Mouse (Mus musculus) G1E (cell line): ENCODE results near the gene Slc13a2.

Experiments
- CTCF ChIP-seq: IDR thresholded peaks from 2 replicates; pipeline ENCODE4 v1.5.1; 2012; ENCODE audit warnings: low read depth, low read length, inconsistent platforms, mixed read lengths
- GATA2 ChIP-seq: IDR thresholded peaks from 2 replicates; pipeline ENCODE4 v1.6.1; 2012; ENCODE audit warnings: low read depth, low read length, inconsistent platforms, borderline replicate concordance

DNA sequence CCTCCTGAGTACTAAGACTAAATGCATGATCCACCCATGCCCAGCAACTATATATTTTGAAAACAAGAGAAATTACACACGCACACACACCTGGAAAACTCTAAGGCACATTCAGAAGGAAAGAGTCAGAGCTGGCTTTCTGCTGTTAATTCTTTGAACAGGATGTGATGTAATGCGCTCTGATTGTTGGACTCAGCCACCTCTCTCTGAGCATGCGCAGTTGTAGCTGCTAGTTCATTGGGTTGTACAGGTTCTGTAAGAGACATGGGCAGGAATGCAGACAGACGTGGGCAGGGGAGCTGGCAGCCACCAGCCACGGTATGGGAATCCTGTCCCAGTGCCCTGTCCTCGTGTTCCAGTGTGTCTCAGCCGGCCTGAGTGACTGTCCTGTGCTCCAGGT, 32.3 kb upstream of the Slc13a2 start:
- no peak for TF ChIP-seq GATA2
- TF ChIP-seq CTCF: no peak
